Mouse (Mus musculus) liver, postnatal 0 days (tissue): ENCODE data around the gene Uvrag.

Experiments used
- CTCF ChIP-seq: sonication (generic); IDR thresholded peaks from 2 replicates; pipeline ENCODE4 v1.5.1; 2016; ENCODE audit warnings: antibody characterized with exemption, low read depth
- EP300 ChIP-seq: IDR thresholded peaks from 2 replicates; pipeline ENCODE4 v1.6.1; 2016; ENCODE audit warnings: antibody characterized with exemption, low read depth, mild to moderate bottlenecking

GRCm38 (mm10) chr7:98959246-98959645, 181.7 kb downstream of the Uvrag start:
- TF ChIP-seq CTCF (no peak), EP300 (no peak)
